Mouse (Mus musculus) activated CD4-positive, CD25-positive, alpha-beta regulatory T cell (primary cell): Measurements from ENCODE around the gene Entpd7. TPM values are rescaled to one million over a fixed set of nuclear protein-coding genes. Genes with fewer than 3 reads are reported as not detected.

Experiments
- polyA plus RNA-seq, 2 experiments: library from polyadenylated mRNA; unstranded; fragments of 100-300 nt; shearing (Covaris generic); gene quantifications; one replicate each; pipeline ENCODE4 v1.2.1; 2017

Gene Entpd7
- polyA plus RNA-seq, result 1 to 10 TPM; 1.3 to 4.8 TPM

GRCm38 (mm10) chr19:43689419-43690246 lies at the start of gene Entpd7:
Gene Entpd7, plus strand, starts transcription at chr19:43689672.

DNA sequence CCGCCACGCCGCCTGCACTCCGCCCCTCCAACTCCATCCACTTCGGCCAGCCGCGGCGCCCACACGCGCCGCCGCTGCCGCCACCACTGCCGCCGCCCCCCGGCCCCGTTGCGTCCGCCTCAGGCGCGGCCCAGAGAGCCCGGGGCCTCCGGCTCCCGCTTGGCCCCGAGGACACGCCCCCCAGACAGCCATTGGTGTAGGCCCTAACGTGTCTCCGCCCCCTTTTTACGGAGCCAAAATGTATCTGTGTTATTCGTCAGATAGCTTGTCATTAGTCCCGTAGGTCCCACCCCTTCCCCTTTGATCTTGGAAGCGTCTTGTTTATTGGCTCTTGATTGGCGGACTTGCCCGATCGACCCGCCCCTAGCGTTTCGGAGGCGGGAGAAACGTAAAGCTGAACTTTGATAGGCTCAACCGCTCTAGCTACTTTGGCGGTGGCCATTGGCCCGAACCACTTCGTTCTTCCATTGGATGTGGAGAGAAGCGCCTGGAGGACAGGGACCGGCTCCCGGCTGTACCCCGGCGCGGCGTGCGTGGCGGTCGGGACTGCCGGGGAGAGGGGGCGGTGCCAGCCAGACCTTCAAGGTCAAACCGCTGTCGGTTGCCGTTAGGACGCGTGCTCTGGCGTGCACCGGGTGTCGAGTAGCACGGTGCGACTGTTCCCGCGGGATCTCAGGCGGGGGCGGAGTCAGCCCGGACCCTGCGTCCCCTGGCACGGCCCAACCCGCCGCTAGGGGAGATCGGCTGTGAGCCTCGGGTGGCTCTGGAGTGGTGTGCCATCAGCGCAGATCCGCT lies 14.5 kb upstream of the Entpd7 start, which contains the start of gene Slc25a28:
TSS of gene Slc25a28 (minus strand) at position 152 of the 795 bp plus-strand sequence.

GRCm38 (mm10) chr19:43752489-43753225 lies 63.2 kb downstream of the Entpd7 start, which contains the start of the genes Cutc and Cox15:
Gene Cutc, plus strand, starts transcription at chr19:43752996.
Gene Cox15, minus strand, starts transcription at chr19:43753000.

DNA sequence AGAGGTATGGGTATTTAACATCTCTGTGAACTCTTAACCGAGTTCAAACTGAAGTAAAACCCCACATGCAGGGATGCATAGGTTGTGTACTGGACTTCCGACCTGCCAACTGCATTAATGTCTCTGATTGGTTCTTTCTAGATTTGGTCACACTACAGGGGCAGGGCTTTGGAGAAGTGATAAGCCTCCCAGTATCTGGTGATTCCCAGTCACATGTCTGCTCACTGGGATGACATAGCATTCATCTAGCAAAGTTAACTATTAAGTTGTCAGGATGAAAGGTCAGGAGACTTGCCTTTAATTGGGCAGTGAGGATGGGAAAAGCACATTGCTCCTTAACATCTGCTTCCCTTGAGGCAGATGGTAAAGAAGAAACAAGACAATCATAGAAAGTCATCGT lies 92.5 kb downstream of the Entpd7 start, which contains the start of gene Abcc2:
TSS of gene Abcc2 (plus strand) at position 213 of the 400 bp plus-strand sequence.

Other genes starting within 250 kb of the Entpd7 start
- gene Cnnm1, start 249.2 kb upstream of the Entpd7 start, polyA plus RNA-seq, result not detected
- 10 to 100 TPM; 49.2 to 49.9 TPM for gene Got1, start 165.1 kb upstream of the Entpd7 start, polyA plus RNA-seq
- gene Nkx2-3, start 77.3 kb upstream of the Entpd7 start, polyA plus RNA-seq, result not detected
- 10 to 100 TPM; 24.6 to 34.9 TPM for gene Slc25a28, start 14.8 kb upstream of the Entpd7 start, polyA plus RNA-seq
- gene Cutc, start 63.3 kb downstream of the Entpd7 start, polyA plus RNA-seq, result 10 to 100 TPM; 11.1 to 14.6 TPM
- gene Cox15, start 63.3 kb downstream of the Entpd7 start, polyA plus RNA-seq, result 10 to 100 TPM; 22.0 to 23.5 TPM
- gene Abcc2, start 92.5 kb downstream of the Entpd7 start, polyA plus RNA-seq, result under 1 TPM; 0.06 to 0.53 TPM